Mouse (Mus musculus): Measurements from ENCODE around the gene Edem2. TPM values are rescaled to one million over a fixed set of nuclear protein-coding genes. Genes with fewer than 3 reads are reported as not detected.

Edem2 gene
- polyA plus RNA-seq, 1 experiment from 2014 or later, result 40.3 TPM

- 77% methylated on average over 7 of the region's 7 CpGs for WGBS
Measured at GRCm38 (mm10) chr2:155696851-155697250, 32.4 kb downstream of the Edem2 start.

DNA sequence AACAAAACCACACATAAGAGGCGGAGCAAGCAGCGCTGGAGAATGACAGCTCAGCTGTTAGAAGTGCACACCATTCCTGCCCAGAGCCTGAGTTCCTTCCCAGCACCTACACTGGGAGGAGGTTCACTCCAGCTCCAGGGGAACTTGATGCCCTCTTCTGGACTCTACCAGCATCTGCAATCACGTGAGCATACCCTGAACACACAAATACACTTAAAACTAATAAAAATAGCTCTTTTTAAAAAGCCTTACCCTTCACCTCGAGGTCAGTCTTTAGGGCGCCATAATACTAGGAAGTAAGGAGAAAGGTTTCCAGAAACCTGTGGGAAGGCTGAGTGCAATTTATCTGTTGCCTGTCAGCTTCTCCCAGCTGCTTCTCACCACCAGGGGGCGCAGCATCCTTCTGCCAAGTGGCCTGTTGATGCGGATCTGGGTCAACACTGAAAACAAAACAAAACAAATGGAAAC is 33.1 kb downstream of the Edem2 start:
- ATAC-seq (ENCODE audit: low read depth), result no peak
- Histone ChIP-seq H3K27me3 (no peaks in the 10 kb centered on the region), H3K4me1 (replicated peaks) (peaks cover 3% of the 10 kb centered on the region), H3K4me3 (no peak overlapping the region), H3K9ac (no peak overlapping the region), H3K36me3 (peaks cover 4% of the 10 kb centered on the region), H3K4me2 (no peak overlapping the region), H3K9me3 (no peaks in the 10 kb centered on the region), H3K27ac (replicated peaks) (no peak overlapping the region)
- WGBS, result 21% methylated on average over 7 of the region's 7 CpGs

More at GRCm38 (mm10) chr2:155696851-155697250, 32.4 kb downstream of the Edem2 start:
- Histone ChIP-seq H3K27ac (replicated peaks) (no peak overlapping the region), H3K4me2 (no peak overlapping the region), H3K36me3 (peaks cover 12% of the 10 kb centered on the region), H3K9ac (no peak overlapping the region), H3K4me3 (no peak overlapping the region), H3K27me3 (no peaks in the 10 kb centered on the region), H3K9me3 (no peaks in the 10 kb centered on the region), H3K4me1 (replicated peaks) (no peaks in the 10 kb centered on the region)
- ATAC-seq (ENCODE audit: low read depth), result no peak

DNA sequence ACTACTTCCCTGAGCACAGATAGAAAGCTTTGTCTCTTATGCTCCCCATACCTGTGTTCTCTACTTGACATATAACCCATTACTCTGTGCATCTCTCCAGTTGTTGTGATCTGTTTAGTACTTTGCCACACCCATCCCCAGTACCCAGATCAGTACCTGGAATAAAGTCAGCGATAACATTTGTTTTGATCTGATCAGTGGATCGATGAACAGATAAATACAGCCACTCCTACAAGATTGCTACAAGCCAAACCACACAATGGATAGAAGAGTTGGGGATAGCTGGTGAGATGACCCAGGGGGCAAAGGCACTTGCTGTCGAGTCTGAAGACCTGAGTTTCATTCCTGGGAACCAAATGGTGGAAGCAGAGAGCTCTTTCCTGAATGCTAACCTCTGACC is 34.0 kb downstream of the Edem2 start:
- ATAC-seq (ENCODE audit: low read depth), result no peak
- H3K4me1 ChIP-seq (replicated peaks), result peaks cover 11% of the 10 kb centered on the region
- no peak overlapping the region for H3K4me2 ChIP-seq
- no peak overlapping the region for H3K27ac ChIP-seq (replicated peaks)
- H3K9ac ChIP-seq, result no peak overlapping the region
- H3K9me3 ChIP-seq, result no peaks in the 10 kb centered on the region
- WGBS, result 75% methylated on average over 3 of the region's 3 CpGs
- H3K4me3 ChIP-seq, result no peak overlapping the region
- H3K27me3 ChIP-seq, result no peaks in the 10 kb centered on the region
- no peaks in the 10 kb centered on the region for H3K36me3 ChIP-seq

GRCm38 (mm10) chr2:155694564-155694963 is 34.7 kb downstream of the Edem2 start:
- peaks cover 19% of the 10 kb centered on the region for H3K4me1 ChIP-seq (replicated peaks)
- H3K36me3 ChIP-seq, result no peaks in the 10 kb centered on the region
- H3K9ac ChIP-seq, result no peak overlapping the region
- H3K27me3 ChIP-seq, result no peaks in the 10 kb centered on the region
- no peak for ATAC-seq (ENCODE audit: low read depth)
- H3K4me3 ChIP-seq, result no peak overlapping the region
- no peaks in the 10 kb centered on the region for H3K9me3 ChIP-seq
- no peak overlapping the region for H3K4me2 ChIP-seq
- WGBS, result 79% methylated on average over 2 of the region's 2 CpGs
- no peak overlapping the region for H3K27ac ChIP-seq (replicated peaks)

DNA sequence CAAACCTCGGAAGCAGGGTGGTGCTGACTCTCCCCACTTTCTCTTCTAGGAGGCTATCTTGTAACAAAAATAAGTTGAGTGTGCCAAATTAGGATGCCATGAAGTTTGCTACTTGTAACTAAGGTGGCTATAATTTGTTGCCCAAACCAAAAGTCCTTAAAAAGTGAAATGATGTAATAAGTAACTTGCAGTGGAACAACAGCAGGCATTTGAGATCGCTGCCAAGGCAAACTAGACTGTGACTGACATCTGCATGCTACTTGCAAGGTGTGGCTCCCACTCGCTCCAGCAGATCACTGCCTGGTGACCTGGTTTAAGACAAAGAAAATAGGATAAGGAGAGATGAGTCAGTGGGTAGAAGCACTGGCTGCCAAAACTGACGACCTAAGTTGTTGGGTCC is 36.1 kb downstream of the Edem2 start:
- Histone ChIP-seq H3K4me2 (no peak overlapping the region), H3K27ac (replicated peaks) (no peak overlapping the region), H3K4me1 (replicated peaks) (peaks cover 27% of the 10 kb centered on the region), H3K9me3 (no peaks in the 10 kb centered on the region), H3K9ac (no peak overlapping the region), H3K36me3 (no peaks in the 10 kb centered on the region), H3K27me3 (no peaks in the 10 kb centered on the region), H3K4me3 (no peak overlapping the region)
- WGBS, result 78% methylated on average over 4 of the region's 4 CpGs
- no peak for ATAC-seq (ENCODE audit: low read depth)

DNA sequence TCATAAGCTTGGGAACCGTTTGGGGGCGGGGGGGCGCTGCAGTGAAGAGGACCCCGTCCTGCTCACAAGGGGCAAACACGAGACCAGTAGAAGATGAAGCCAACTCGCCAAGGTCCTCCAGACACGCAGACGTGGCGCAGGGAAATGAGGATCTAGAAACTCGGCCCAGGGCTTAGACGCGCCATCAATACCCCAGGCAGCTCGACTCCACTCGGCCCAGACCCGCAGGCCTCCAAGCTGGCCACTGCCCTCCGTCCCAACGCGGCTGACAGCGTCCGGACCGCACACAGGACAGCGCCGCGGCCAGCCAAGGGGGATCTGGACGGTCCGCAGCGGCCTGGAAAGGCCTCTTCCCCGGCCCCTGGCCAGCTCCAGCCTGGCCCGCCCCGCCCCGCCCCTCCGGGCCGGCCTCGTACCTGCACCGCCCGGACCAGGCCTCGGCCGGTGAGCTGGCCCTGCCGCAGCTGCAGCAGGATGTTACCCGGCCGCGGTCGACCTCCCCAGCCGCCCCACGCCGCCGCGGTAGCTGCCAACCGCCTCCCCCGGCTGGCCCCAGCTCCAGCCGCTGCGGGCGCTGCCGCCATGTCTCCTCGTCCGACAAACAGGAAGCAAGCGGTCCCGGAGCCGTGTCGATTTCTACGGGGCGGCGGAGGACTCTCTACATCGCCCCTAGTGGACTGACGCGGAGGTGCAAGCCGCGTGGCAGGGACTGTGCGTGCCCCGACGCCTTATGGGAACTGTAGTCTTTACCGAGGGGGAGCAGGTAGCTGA is 37.4 kb downstream of the Edem2 start, which contains the start of gene Trpc4ap:
Gene Trpc4ap (minus strand): TSS at position 662 of the 771 bp plus-strand sequence.
- ATAC-seq (ENCODE audit: low read depth), result peak; percentile 95
- no peaks in the 10 kb centered on the region for H3K27me3 ChIP-seq
- peak within 1 kb of the TSS; percentile 90 for H3K27ac ChIP-seq (replicated peaks)
- no peaks in the 10 kb centered on the region for H3K9me3 ChIP-seq
- H3K4me3 ChIP-seq, result peak within 1 kb of the TSS; percentile 94
- peak within 1 kb of the TSS; percentile 94 for H3K4me2 ChIP-seq
- peak within 1 kb of the TSS; percentile 96 for H3K9ac ChIP-seq
- WGBS, result under 1% methylated on average over 72 of the region's 72 CpGs
- peaks cover 6% of the 10 kb centered on the region; the same call in 1 of the 2 replicates for H3K36me3 ChIP-seq
- H3K4me1 ChIP-seq (replicated peaks), result peaks cover 33% of the 10 kb centered on the region

GRCm38 (mm10) chr2:155691336-155691722 is 37.9 kb downstream of the Edem2 start:
- WGBS, result 2% methylated on average over 8 of the region's 8 CpGs
- Histone ChIP-seq H3K27me3 (no peaks in the 10 kb centered on the region), H3K9me3 (no peaks in the 10 kb centered on the region), H3K9ac (peak overlapping the region; percentile 96), H3K36me3 (peaks cover 6% of the 10 kb centered on the region; the same call in 1 of the 2 replicates), H3K4me3 (peak overlapping the region; percentile 94), H3K27ac (replicated peaks) (peak overlapping the region; percentile 90), H3K4me1 (replicated peaks) (peaks cover 36% of the 10 kb centered on the region), H3K4me2 (peak overlapping the region; percentile 94)
- ATAC-seq (ENCODE audit: low read depth), result no peak

DNA sequence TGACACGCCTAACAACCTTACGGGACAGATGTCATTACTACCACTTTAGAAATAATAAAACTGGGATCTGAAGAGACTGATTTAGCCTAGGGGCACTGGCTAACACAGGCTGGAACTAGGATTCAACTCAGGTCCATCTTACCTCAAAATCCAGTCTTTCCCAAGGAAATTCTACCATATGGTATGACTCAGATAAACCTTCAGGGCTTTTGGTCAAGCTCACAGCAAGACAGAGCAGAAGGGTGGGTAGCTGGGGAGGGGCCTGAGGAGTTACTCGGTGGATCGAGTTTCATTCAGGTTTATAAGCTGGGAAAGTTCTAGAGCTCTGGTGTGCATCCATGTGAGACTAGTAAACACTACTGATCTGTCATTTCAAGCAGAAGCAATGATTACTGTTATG is 40.1 kb downstream of the Edem2 start:
- Histone ChIP-seq H3K36me3 (peaks cover 6% of the 10 kb centered on the region; the same call in 1 of the 2 replicates), H3K4me2 (no peak overlapping the region), H3K9ac (no peak overlapping the region), H3K4me3 (no peak overlapping the region), H3K9me3 (no peaks in the 10 kb centered on the region), H3K4me1 (replicated peaks) (peaks cover 45% of the 10 kb centered on the region), H3K27ac (replicated peaks) (no peak overlapping the region), H3K27me3 (no peaks in the 10 kb centered on the region)
- no peak for ATAC-seq (ENCODE audit: low read depth)
- 93% methylated on average over 4 of the region's 4 CpGs for WGBS

DNA sequence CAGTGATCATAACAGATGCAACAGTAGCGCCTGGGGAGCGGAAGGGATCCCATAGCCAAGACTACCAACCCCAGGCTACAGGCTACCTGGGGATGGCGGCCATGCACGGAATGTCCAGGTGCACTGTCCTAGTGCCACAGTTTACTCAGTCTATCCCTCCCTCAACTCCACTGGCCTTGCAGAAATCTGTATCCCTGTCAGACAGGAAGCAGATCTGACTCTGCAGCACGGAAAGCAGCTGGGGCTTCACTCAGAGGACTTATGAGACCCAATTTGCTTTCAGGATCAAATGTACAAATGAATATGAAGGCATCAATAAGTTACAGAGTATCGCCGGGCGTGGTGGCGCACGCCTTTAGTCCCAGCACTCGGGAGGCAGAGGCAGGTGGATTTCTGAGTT is 41.5 kb downstream of the Edem2 start:
- H3K4me1 ChIP-seq (replicated peaks), result peaks cover 45% of the 10 kb centered on the region
- 97% methylated on average over 11 of the region's 11 CpGs for WGBS

DNA sequence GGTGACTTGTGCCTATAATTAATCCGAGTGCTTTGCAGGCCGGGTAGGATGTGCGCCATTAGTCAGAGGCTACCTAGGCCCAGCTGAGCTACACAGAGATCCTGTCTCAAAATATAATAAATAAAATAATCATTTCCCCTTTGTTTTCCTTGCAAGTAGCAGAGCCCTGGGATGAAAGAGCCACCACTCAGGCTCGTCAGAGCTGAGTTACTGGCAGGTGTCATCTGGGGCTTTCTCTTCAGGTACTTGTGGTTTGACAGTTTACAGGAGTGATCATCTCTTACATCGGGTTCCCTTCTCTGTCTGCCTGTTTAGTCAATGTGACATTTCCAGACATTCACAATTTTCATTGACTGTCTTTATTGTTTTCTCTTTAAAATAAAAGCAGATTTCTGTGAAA is 42.7 kb downstream of the Edem2 start:
- Histone ChIP-seq H3K27ac (replicated peaks) (no peak overlapping the region), H3K4me3 (no peak overlapping the region), H3K9ac (no peak overlapping the region), H3K27me3 (no peaks in the 10 kb centered on the region), H3K4me1 (replicated peaks) (peaks cover 45% of the 10 kb centered on the region), H3K4me2 (no peak overlapping the region), H3K9me3 (no peaks in the 10 kb centered on the region), H3K36me3 (peaks cover 6% of the 10 kb centered on the region; the same call in 1 of the 2 replicates)
- 74% methylated on average over 5 of the region's 5 CpGs for WGBS
- ATAC-seq (ENCODE audit: low read depth), result no peak

More for the DNA sequence above, 41.5 kb downstream of the Edem2 start:
- Histone ChIP-seq H3K4me2 (no peak overlapping the region), H3K36me3 (peaks cover 6% of the 10 kb centered on the region; the same call in 1 of the 2 replicates), H3K27ac (replicated peaks) (no peak overlapping the region), H3K9ac (no peak overlapping the region), H3K27me3 (no peaks in the 10 kb centered on the region), H3K4me3 (no peak overlapping the region), H3K9me3 (no peaks in the 10 kb centered on the region)
- ATAC-seq (ENCODE audit: low read depth), result no peak

DNA sequence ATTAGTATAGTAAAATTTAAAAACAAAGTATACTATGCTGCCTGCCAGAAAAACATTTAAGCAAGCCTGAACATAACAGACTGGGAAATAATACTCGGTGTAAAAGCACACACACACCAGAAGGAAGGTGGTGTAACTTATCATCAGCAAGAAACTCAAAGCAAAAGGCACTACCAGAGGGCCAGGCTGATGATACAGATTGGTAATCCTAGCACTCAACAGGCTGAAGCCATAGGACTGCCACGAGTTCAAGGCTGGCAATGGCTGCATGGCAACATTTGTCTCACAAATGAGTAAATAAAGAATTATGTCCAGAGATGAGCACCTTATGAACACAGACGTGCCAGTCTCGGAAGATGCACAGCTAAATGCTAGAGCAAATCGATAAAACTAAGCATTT is 45.5 kb downstream of the Edem2 start:
- no peak overlapping the region for H3K4me2 ChIP-seq
- no peak overlapping the region for H3K9ac ChIP-seq
- no peak overlapping the region for H3K4me3 ChIP-seq
- H3K27ac ChIP-seq (replicated peaks), result no peak overlapping the region
- no peak for ATAC-seq (ENCODE audit: low read depth)
- H3K9me3 ChIP-seq, result no peaks in the 10 kb centered on the region
- WGBS, result 96% methylated on average over 5 of the region's 5 CpGs
- H3K27me3 ChIP-seq, result no peaks in the 10 kb centered on the region
- H3K4me1 ChIP-seq (replicated peaks), result peaks cover 23% of the 10 kb centered on the region
- H3K36me3 ChIP-seq, result peaks cover 6% of the 10 kb centered on the region; the same call in 1 of the 2 replicates

- ATAC-seq (ENCODE audit: low read depth), result no peak
- no peak overlapping the region for H3K27ac ChIP-seq (replicated peaks)
- H3K9me3 ChIP-seq, result no peaks in the 10 kb centered on the region
- H3K36me3 ChIP-seq, result peaks cover 6% of the 10 kb centered on the region; the same call in 1 of the 2 replicates
- 58% methylated on average over 3 of the region's 3 CpGs for WGBS
- H3K4me3 ChIP-seq, result no peak overlapping the region
- no peaks in the 10 kb centered on the region for H3K27me3 ChIP-seq
- H3K9ac ChIP-seq, result no peak overlapping the region
- peaks cover 22% of the 10 kb centered on the region for H3K4me1 ChIP-seq (replicated peaks)
- H3K4me2 ChIP-seq, result no peak overlapping the region
Measured at GRCm38 (mm10) chr2:155683137-155683536, 46.1 kb downstream of the Edem2 start.

All from neural tube, embryonic 13.5 days (tissue).